Mouse (Mus musculus): ENCODE measurements at regions not wholly inside any gene's neighbourhood (a gene's known extent, or its start where the extent isn't known, plus 50 kb on each side); places are given as distances from the start of the nearest gene placed in this dataset.

DNA sequence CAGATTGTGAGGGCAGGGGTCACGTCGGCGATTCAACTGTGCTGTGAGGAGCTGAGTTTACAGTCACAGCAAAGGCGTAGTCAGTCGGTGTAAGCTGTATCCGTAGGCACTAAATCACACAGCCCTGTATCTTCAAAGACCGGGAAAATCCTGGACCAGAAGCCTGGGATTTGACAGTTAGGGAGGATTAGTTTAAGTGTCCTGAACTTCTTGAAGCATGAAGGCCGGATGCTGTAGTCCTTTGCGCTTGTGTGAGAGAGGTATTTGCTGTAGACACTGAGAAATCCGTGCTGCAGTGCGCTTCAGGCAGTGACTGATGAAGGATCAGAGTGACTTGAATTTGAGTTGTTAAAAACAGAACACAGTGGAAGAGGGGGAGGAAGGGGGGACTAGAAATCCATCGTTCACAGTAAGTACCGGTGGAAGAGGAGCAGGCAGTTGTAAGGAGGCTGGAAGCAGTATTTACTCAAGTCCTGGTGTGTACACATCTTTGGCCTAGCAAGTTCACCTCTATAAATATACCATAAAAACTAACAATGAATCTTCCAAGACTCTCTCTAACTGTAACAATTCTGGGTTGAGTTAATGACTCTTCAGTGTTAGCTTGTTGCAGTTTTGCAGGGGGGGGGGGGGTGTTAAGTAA lies 107.5 kb upstream of the Ppm1h start:
- TF ChIP-seq CTCF (IDR thresholded peaks at IDR 0.05; ENCODE audit: borderline replicate concordance, insufficient read depth, low read length) (no peak), POLR2A (IDR thresholded peaks at IDR 0.05; ENCODE audit: low read depth, low read length) (no peak)
